Mouse (Mus musculus): ENCODE measurements around the gene Tgfa. TPM values are rescaled to one million over a fixed set of nuclear protein-coding genes. Genes with fewer than 3 reads are reported as not detected.

The Tgfa gene
- polyA plus RNA-seq, 1 experiment from 2014 or later = 3.6 TPM

DNA sequence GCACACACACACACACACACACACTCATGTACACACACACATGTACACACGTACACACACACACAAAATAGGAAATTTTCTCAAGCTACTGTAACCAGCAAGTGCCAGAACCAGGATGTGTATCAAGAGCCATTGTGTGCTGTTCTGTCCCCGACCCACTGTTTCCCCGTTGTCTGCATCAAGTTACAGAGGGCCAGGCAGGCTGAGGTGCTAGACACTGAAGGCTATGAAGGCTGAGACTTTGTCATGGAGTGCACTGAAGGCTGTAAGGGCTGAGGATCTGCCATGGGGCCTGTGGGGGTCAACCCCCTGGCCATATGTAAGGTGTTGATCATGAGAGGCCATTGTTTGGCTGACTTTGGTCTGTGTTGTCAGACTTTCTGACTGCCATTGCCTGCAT is 15.6 kb downstream of the Tgfa start:
- peaks cover 24% of the 10 kb centered on the region for H3K4me1 ChIP-seq

DNA sequence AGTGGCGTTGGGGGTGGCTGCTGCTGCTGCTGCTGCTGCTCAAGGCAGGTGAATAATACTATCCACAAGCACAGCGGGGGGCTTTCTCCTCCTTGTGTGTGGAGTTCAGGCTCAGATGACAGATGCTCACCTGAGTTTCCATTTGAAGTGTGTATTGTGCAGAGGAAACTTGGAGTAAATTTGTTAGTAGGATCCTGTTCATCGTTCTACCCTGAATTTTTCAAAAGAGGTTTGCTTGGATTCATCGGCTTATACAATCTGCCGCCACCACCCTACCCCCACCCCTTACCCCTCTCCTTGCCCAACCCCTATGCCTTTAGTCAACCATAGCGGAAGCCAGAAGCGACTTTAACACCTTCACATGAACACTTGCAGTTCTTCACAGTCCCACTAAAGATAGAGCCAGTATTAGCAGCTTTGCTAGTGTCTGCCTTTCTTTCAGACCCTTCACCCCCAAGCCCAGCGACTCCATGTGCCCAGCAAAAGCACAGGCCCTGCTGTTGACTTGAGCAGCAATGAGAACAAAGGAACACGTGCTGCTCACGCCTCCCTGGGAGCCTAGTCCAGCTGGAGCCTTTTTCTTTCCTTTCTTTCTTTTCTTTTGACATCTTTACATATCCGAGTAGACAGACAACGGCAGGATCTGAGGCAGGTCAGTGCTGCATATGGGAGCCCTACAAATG is 16.2 kb downstream of the Tgfa start:
- no peaks in the 10 kb centered on the region for H3K27me3 ChIP-seq
- H3K36me3 ChIP-seq = no peaks in the 10 kb centered on the region
- ATAC-seq (ENCODE audit: insufficient number of reproducible peaks, insufficient read depth, low FRiP score, low TSS enrichment, low read depth) = no peak
- H3K4me3 ChIP-seq = no peak overlapping the region
- no peak overlapping the region for H3K4me2 ChIP-seq
- H3K4me1 ChIP-seq = peaks cover 24% of the 10 kb centered on the region
- H3K9me3 ChIP-seq = no peaks in the 10 kb centered on the region
- H3K9ac ChIP-seq = no peak overlapping the region
- no peak overlapping the region for H3K27ac ChIP-seq
- 61% methylated on average over 12 of the region's 12 CpGs for WGBS

More for the DNA sequence above, 15.6 kb downstream of the Tgfa start:
- 59% methylated on average over 3 of the region's 3 CpGs for WGBS
- Histone ChIP-seq H3K9me3 (no peaks in the 10 kb centered on the region), H3K4me2 (no peak overlapping the region), H3K36me3 (no peaks in the 10 kb centered on the region), H3K4me3 (no peak overlapping the region), H3K27ac (no peak overlapping the region), H3K27me3 (no peaks in the 10 kb centered on the region), H3K9ac (no peak overlapping the region)
- no peak for ATAC-seq (ENCODE audit: insufficient number of reproducible peaks, insufficient read depth, low FRiP score, low TSS enrichment, low read depth)

DNA sequence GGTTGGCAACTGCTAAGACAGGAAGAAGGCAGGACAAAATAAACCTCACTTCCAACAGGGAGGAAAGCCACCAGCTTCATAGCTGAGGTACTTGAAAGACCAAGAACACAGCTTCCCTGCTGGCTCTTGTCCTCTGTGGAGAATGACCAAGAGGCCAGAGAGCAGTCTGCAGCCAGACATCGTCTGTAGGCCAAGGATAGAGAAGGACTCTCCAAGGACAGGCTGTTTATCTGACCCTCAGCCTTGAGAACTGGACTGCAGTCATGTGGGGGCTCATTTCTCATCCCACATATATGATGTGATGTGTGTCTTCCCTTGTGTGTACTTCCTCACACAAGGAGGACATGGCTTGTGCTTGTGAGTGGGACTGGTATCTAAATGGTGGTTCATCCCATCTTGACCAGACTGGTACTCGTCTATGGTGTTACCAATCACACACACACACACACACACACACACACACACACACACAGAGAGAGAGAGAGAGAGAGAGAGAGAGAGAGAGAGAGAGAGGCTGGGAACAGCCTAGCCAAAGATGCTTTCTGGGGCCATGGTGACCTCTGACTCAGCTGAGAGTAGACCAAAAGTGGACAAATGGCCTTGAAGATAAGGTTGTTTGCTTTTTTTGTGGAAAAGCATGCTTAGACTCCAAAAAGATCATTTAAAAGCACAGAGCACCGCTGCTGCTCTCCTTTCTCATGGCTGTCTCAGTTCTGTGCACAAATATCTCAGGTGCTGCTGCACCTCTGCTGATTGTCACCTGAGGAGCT is 18.0 kb downstream of the Tgfa start:
- WGBS = 83% methylated on average over 3 of the region's 3 CpGs
- Histone ChIP-seq H3K27ac (no peak overlapping the region), H3K4me3 (no peak overlapping the region), H3K9me3 (no peaks in the 10 kb centered on the region), H3K4me2 (no peak overlapping the region), H3K36me3 (no peaks in the 10 kb centered on the region), H3K4me1 (peaks cover 19% of the 10 kb centered on the region), H3K27me3 (no peaks in the 10 kb centered on the region), H3K9ac (no peak overlapping the region)
- no peak for ATAC-seq (ENCODE audit: insufficient number of reproducible peaks, insufficient read depth, low FRiP score, low TSS enrichment, low read depth)

DNA sequence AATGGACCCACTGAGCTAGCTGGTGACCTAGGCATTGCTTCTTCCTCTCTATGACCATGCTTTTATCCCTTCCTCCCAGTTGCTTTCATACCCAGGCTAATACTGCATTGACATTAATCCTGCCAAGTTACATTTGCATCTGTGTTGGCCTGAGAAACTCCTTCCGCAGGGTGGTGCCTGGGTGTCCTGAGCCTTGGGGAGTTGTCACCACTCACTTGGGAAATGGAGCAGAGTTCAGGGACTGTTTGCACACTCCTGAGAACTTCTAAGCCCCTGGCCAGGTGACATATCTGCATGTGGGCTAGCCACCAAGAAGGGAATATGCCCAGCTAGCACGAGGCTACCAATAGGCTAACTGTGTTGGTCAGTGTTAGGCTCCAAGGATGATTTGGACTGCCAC is 23.0 kb downstream of the Tgfa start:
- 88% methylated on average over 2 of the region's 2 CpGs for WGBS
- Histone ChIP-seq H3K36me3 (no peaks in the 10 kb centered on the region), H3K9me3 (no peaks in the 10 kb centered on the region), H3K4me3 (no peak overlapping the region), H3K27me3 (no peaks in the 10 kb centered on the region), H3K9ac (no peak overlapping the region), H3K4me2 (no peak overlapping the region), H3K27ac (no peak overlapping the region), H3K4me1 (peaks cover 7% of the 10 kb centered on the region; the same call in 1 of the 2 replicates)
- ATAC-seq (ENCODE audit: insufficient number of reproducible peaks, insufficient read depth, low FRiP score, low TSS enrichment, low read depth) = no peak

DNA sequence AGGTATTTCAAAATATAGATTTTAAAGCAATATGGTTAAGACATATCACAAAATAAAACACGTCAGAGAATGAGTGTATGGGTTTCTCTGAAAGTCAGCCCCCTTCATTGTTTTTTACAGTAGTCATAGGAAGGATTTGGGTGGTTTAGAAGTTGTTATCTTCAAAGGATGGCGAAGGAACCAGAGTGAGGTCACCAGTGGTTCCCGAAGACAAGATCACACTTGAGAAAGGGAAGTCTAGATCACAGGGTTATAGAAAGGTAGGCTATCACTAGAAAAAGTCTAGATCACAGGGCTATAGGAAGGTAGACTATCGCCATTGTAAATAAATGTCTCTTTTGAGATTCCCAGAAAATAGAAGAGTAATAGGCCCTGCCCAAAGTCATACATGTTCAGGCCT is 23.7 kb downstream of the Tgfa start:
- WGBS = 81% methylated on average over 4 of the region's 4 CpGs
- Histone ChIP-seq H3K36me3 (no peaks in the 10 kb centered on the region), H3K4me3 (no peak overlapping the region), H3K4me1 (peaks cover 7% of the 10 kb centered on the region; the same call in 1 of the 2 replicates), H3K9me3 (no peaks in the 10 kb centered on the region), H3K9ac (no peak overlapping the region), H3K4me2 (no peak overlapping the region), H3K27me3 (no peaks in the 10 kb centered on the region), H3K27ac (no peak overlapping the region)
- no peak for ATAC-seq (ENCODE audit: insufficient number of reproducible peaks, insufficient read depth, low FRiP score, low TSS enrichment, low read depth)

DNA sequence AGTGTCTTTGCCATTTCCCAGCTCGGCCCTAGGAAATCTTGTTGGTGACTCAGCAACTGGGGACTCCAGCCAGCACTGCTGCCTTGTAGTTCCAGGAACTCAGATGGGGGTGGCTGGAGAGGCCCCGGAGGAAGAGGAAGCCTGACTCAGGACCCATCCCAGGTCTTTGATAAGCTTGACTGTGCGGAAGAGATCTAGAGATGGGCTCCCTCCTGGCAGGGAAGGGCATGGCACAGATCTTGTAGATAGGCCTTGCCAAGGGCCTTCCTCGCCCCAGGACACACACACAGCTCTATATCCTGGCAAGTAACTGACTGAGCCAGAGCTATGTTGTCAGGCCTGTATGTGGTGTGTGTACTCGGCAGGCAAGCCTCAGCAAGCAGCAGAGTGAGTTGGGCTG is 24.5 kb downstream of the Tgfa start:
- 72% methylated on average over 5 of the region's 5 CpGs for WGBS

DNA sequence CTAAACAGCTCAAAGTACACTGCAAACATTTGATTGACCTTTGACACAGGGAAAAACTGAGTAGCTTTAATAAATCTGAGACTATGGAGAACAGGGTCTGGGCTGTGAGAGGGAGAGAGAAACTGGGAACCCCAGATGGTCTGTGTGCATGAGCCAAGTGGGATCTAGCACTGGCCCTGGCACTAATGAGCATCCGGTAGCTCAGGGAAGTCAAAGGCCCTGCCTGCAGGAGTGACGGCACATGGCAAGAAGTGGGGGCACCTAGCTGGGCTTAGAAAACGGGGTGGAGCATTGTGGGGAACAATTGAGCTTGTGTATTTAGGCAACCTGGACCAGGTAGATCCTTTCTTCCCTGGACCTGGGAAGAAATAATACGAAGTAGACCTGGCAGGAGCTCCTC is 25.1 kb downstream of the Tgfa start:
- no peak overlapping the region for H3K4me2 ChIP-seq
- WGBS = 73% methylated on average over 4 of the region's 4 CpGs
- no peak overlapping the region for H3K4me3 ChIP-seq
- H3K27ac ChIP-seq = no peak overlapping the region
- peaks cover 7% of the 10 kb centered on the region; the same call in 1 of the 2 replicates for H3K4me1 ChIP-seq
- H3K36me3 ChIP-seq = no peaks in the 10 kb centered on the region
- ATAC-seq (ENCODE audit: insufficient number of reproducible peaks, insufficient read depth, low FRiP score, low TSS enrichment, low read depth) = no peak
- no peaks in the 10 kb centered on the region for H3K9me3 ChIP-seq
- H3K9ac ChIP-seq = no peak overlapping the region
- H3K27me3 ChIP-seq = no peaks in the 10 kb centered on the region

More for the DNA sequence above, 24.5 kb downstream of the Tgfa start:
- Histone ChIP-seq H3K9me3 (no peaks in the 10 kb centered on the region), H3K27ac (no peak overlapping the region), H3K4me3 (no peak overlapping the region), H3K36me3 (no peaks in the 10 kb centered on the region), H3K4me2 (no peak overlapping the region), H3K4me1 (peaks cover 7% of the 10 kb centered on the region; the same call in 1 of the 2 replicates), H3K27me3 (no peaks in the 10 kb centered on the region), H3K9ac (no peak overlapping the region)
- ATAC-seq (ENCODE audit: insufficient number of reproducible peaks, insufficient read depth, low FRiP score, low TSS enrichment, low read depth) = no peak

DNA sequence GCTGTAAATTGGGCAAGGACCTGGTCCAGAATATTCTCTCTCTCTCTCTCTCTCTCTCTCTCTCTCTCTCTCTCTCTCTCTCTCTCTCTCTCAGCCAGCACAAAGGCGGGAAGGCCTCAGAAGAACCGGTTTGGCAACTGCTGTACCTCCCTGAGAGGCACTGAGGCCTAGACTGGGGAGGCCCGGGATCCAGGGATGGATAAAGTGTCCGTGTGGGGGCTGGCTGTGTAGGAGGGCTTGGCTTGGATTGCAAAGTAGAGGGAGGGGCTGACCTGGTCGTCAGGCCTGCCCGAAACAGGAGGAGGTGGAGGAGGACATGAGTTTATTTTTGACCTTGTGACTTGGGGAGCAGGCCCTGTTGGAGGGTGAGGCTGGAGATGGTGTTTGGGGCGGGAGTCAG is 27.4 kb downstream of the Tgfa start:
- H3K4me2 ChIP-seq = no peak overlapping the region
- no peaks in the 10 kb centered on the region for H3K9me3 ChIP-seq
- no peaks in the 10 kb centered on the region for H3K36me3 ChIP-seq
- H3K9ac ChIP-seq = no peak overlapping the region
- H3K4me1 ChIP-seq = peaks cover 7% of the 10 kb centered on the region; the same call in 1 of the 2 replicates
- H3K27me3 ChIP-seq = no peaks in the 10 kb centered on the region
- WGBS = 25% methylated on average over 7 of the region's 7 CpGs
- H3K27ac ChIP-seq = peak overlapping the region; percentile 18; the same call in 1 of the 2 replicates
- no peak overlapping the region for H3K4me3 ChIP-seq
- ATAC-seq (ENCODE audit: insufficient number of reproducible peaks, insufficient read depth, low FRiP score, low TSS enrichment, low read depth) = peak; percentile 64; the same call in 1 of the 2 replicates

DNA sequence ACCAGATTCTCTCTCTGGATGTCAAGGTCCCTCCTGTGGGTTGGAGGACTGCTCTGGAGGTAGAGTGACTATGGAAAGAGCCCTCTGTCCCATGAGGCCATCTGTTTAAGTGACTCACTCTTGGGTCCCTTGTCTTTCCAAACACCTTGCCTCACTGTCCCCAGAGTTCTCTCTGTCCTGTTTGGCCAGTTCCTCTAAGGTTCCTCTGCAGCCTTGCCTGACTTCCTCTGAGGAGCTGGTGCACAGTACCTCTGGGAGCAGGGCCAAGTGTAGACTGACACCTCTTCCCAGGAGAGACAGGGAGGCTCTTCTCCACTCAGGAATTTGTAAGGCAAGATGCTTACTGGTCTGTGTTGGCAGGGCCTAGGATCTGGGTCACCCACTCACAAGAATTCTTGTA is 30.6 kb downstream of the Tgfa start:
- Histone ChIP-seq H3K9me3 (no peaks in the 10 kb centered on the region), H3K4me2 (no peak overlapping the region), H3K36me3 (no peaks in the 10 kb centered on the region), H3K4me3 (no peak overlapping the region), H3K27ac (no peak overlapping the region), H3K9ac (no peak overlapping the region), H3K4me1 (peaks cover 4% of the 10 kb centered on the region; the same call in 1 of the 2 replicates), H3K27me3 (no peaks in the 10 kb centered on the region)
- ATAC-seq (ENCODE audit: insufficient number of reproducible peaks, insufficient read depth, low FRiP score, low TSS enrichment, low read depth) = no peak

DNA sequence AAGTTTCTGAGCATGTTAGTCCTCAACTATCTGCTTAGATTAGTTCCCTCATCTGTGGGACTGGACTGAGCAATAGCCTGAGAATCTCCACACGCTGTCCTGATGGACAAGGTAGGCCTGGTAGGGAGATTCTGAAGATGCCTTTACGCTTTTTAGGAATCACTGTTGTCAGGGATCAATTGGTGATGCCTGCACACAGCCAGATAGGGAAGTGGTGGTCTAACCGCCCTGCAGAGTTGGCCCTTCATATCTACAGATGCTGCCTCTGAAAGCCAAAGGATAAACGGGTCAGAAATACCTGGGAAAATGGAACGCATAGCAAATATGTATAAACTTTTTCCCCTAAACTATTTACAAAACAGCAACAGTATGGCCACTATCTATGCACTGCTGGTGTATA is 37.3 kb downstream of the Tgfa start:
- 92% methylated on average over 5 of the region's 5 CpGs for WGBS
- H3K27me3 ChIP-seq = no peaks in the 10 kb centered on the region
- no peak overlapping the region for H3K9ac ChIP-seq
- H3K4me1 ChIP-seq = no peaks in the 10 kb centered on the region
- no peak overlapping the region for H3K4me3 ChIP-seq
- no peaks in the 10 kb centered on the region for H3K36me3 ChIP-seq
- no peak overlapping the region for H3K27ac ChIP-seq
- H3K9me3 ChIP-seq = no peaks in the 10 kb centered on the region
- no peak for ATAC-seq (ENCODE audit: insufficient number of reproducible peaks, insufficient read depth, low FRiP score, low TSS enrichment, low read depth)
- no peak overlapping the region for H3K4me2 ChIP-seq

DNA sequence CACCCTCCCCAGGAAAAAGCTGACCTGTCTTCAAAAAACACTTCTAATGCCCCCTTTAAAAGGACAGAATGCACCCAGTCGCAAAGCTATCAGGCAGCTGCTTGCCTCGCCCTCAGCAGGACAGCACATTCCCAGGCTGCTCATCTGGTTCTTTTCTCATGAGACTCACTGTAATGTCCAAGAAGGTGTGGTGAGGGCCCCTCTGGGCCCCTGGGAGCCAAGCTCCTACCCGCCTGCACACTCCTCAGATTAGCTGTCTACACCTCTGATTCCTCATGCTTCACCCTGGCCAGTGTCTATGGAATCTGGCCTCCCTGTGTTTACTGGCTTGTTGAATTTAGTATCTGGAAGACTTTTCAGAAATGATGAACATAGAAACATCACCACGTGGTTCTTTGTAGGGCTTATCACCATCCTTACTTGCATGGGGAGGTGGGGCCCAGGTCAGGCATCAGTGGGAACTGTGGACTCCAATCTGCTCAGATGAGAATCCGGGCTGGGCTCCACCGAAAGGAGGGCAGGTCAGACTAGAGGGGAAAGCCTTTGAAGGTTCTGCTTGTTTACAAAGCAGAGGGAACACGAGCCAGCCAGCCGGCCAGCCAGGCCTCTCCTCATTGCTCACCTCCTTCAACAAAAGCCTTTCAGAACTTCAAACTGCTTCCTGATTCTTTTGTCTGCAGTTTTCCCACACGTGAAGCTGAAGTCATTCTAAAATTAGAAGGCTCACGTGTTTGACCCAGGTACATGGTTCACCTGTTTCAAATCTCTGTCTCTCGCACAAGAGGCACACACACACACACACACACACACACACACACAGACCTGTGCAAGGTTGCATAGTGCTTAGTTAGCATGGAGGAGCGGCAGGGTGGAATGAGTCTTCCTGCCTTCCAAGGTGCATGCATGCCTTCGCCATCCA is 38.7 kb downstream of the Tgfa start:
- H3K9ac ChIP-seq = no peak overlapping the region
- no peaks in the 10 kb centered on the region for H3K36me3 ChIP-seq
- 42% methylated on average over 13 of the region's 13 CpGs for WGBS
- no peaks in the 10 kb centered on the region for H3K9me3 ChIP-seq
- no peak for ATAC-seq (ENCODE audit: insufficient number of reproducible peaks, insufficient read depth, low FRiP score, low TSS enrichment, low read depth)
- no peaks in the 10 kb centered on the region for H3K4me1 ChIP-seq
- no peaks in the 10 kb centered on the region for H3K27me3 ChIP-seq
- peak overlapping the region; percentile 22; the same call in 1 of the 2 replicates for H3K27ac ChIP-seq
- H3K4me2 ChIP-seq = no peak overlapping the region
- no peak overlapping the region for H3K4me3 ChIP-seq
